Mouse (Mus musculus) limb, embryonic 14.5 days (tissue): ENCODE data around the gene Zbtb49. TPM values are rescaled to one million over a fixed set of nuclear protein-coding genes. Genes with fewer than 3 reads are reported as not detected.

ENCODE experiments used
- ATAC-seq: fragments of 200-750 bp; cut with Nextera tagmentation; 2 replicates; pipeline ENCODE4 v1.8.0; 2017; ENCODE audit warnings: low read depth, moderate number of reproducible peaks, moderate TSS enrichment; ENCODE audit not compliant: low FRiP score
- DNase-seq: peaks from one replicate; pipeline ENCODE4 v3.0.0-alpha.2; 2015; ENCODE audit warnings: low spot score
- H3K27ac ChIP-seq: fragments of 300-500 bp; sonication (generic); replicated peaks from 2 replicates; pipeline ENCODE4 v1.5.1; 2014; ENCODE audit warnings: low read depth, mild to moderate bottlenecking, low read length, moderate library complexity, mixed read lengths
- H3K27me3 ChIP-seq: fragments of 300-500 bp; sonication (generic); 2 replicates; pipeline ENCODE4 v1.6.1; 2014; ENCODE audit warnings: low read length, mixed read lengths; ENCODE audit not compliant: control insufficient read depth, insufficient read depth
- H3K36me3 ChIP-seq: fragments of 300-500 bp; sonication (generic); 2 replicates; pipeline ENCODE4 v1.6.1; 2014; ENCODE audit warnings: mild to moderate bottlenecking, low read length, moderate library complexity, mixed read lengths; ENCODE audit not compliant: control insufficient read depth, insufficient read depth
- H3K4me1 ChIP-seq: fragments of 300-500 bp; sonication (generic); 2 replicates; pipeline ENCODE4 v1.6.1; 2014; ENCODE audit warnings: antibody characterized with exemption, low read length, mixed read lengths; ENCODE audit not compliant: control insufficient read depth, insufficient read depth
- H3K4me2 ChIP-seq: fragments of 300-500 bp; sonication (generic); replicated peaks from 2 replicates; pipeline ENCODE4 v1.6.1; 2014; ENCODE audit warnings: low read depth, mild to moderate bottlenecking, low read length, moderate library complexity; ENCODE audit not compliant: severe bottlenecking
- H3K4me3 ChIP-seq: fragments of 300-500 bp; sonication (generic); replicated peaks from 2 replicates; pipeline ENCODE4 v1.5.1; 2014; ENCODE audit warnings: low read length
- H3K9ac ChIP-seq: fragments of 300-500 bp; sonication (generic); 2 replicates; pipeline ENCODE4 v1.6.1; 2014; ENCODE audit warnings: mild to moderate bottlenecking, low read depth, low read length, moderate library complexity; ENCODE audit not compliant: severe bottlenecking
- H3K9me3 ChIP-seq: fragments of 300-500 bp; sonication (generic); 2 replicates; pipeline ENCODE4 v1.6.1; 2016; ENCODE audit warnings: low read length; ENCODE audit not compliant: control insufficient read depth
- POLR2A ChIP-seq: fragments of 200-500 bp; IDR thresholded peaks from 2 replicates; pipeline ENCODE4 v1.8.0; 2012; ENCODE audit warnings: inconsistent platforms, mild to moderate bottlenecking, moderate library complexity, borderline replicate concordance; ENCODE audit not compliant: insufficient read depth, insufficient read length; ENCODE audit errors: extremely low read depth
- WGBS: fragments of 180-500 bp; shearing (Covaris S2); extraction: QIAGEN DNeasy Blood & Tissue Kit; methylation state at CpG from one replicate; pipeline ENCODE4 v1.1.7; 2014; 5-methylcytosine and 5-hydroxymethylcytosine counted together
- polyA plus RNA-seq, 2 experiments: library from polyadenylated mRNA; depleted of rRNA in 1 of 2; stranded (reverse) in 1 of 2; unstranded in 1 of 2; fragments of >200 nt; fragmentation: Nextera tagmentation in 1 of 2; extraction: Ambion mirVana in 1 of 2; gene quantifications; 2 replicates each; pipeline versions ENCODE4 v1.2.1 to v1.2.3; 2012 to 2014

Zbtb49 gene
- polyA plus RNA-seq, 2 experiments = 12.4 to 22.3 TPM

DNA sequence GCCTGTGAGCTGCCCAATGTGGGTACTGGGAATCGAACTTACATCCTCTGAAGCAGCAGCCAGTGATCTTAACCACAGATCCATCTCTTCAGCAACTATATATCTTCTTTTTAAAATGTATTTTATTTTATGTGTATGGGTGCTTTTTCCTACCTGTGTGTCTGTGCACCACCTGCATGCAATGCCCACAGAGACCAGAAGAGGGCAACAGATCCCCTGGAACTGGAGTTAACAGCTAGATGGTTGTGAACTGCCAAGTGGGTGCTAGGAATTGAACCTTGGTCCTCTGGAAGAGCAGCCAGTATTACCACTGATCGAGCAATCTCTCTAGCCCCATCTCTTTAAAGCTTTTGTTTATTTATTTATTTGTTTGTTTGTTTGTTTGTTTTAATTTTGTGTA, 16.4 kb upstream of the Zbtb49 start:
- WGBS = 95% methylated on average over 2 of the region's 2 CpGs
- no peaks in the 10 kb centered on the region for H3K9me3 ChIP-seq
- no peak overlapping the region for H3K27ac ChIP-seq
- ATAC-seq (no peak), DNase-seq (no peak)
- no peak overlapping the region for H3K4me2 ChIP-seq
- peaks cover 36% of the 10 kb centered on the region for H3K36me3 ChIP-seq
- H3K4me1 ChIP-seq = no peaks in the 10 kb centered on the region
- H3K4me3 ChIP-seq = no peak overlapping the region
- no peak for TF ChIP-seq POLR2A
- H3K9ac ChIP-seq = no peak overlapping the region
- H3K27me3 ChIP-seq = no peaks in the 10 kb centered on the region

DNA sequence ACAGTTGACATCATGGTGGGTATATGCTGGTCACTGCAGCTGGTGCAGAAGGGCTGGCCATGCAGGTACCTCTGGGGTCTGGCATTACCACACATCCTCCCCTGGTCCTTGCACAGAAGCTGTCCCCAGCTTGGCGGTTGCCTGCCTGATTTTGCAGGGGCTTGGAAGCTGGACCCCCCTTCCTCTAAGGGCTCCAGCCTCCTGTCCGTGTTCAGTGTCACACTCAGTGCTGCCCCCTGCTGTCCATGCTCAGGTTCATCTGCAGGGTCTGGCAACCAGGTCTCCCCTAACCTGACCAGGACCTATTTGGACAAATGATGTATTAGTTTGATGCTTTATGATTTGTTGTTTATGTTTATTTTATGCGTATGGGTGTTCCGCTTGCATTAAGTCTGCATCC, 15.2 kb upstream of the Zbtb49 start:
- DNase-seq = no peak
- no peak overlapping the region for H3K4me3 ChIP-seq
- peaks cover 47% of the 10 kb centered on the region for H3K36me3 ChIP-seq
- H3K27ac ChIP-seq = no peak overlapping the region
- WGBS = 68% methylated on average over 4 of the region's 4 CpGs
- H3K4me1 ChIP-seq = no peaks in the 10 kb centered on the region
- H3K4me2 ChIP-seq = no peak overlapping the region
- no peak for ATAC-seq
- no peaks in the 10 kb centered on the region for H3K27me3 ChIP-seq
- H3K9ac ChIP-seq = no peak overlapping the region
- TF ChIP-seq POLR2A = no peak
- H3K9me3 ChIP-seq = no peaks in the 10 kb centered on the region

DNA sequence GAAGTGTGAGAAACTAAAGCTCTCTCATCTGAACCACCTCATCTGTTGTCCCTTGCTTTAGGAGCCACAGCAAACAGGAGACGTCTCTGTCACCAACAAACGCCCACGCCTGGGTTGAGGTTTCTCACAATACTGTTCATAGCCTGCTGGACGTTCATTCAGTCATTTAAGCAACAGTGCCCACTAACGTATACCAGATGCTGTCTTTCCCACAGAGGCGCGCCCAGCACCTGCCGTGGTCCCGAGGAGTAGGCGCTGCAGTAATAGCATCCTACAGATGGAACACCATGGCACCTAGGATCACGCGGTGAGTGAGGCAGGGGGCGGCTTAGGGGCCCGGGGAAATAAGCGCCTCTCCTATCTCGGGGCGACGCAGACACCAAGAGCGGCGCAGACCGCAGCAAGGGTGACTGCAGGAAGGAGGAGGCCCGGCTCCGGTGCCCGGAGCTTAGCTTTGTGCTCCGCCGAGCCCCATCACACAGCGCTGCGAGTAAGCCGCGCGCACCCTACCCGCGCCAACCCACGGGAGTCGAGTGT, 418 bp downstream of the Zbtb49 start:
- peaks cover 18% of the 10 kb centered on the region for H3K4me1 ChIP-seq
- DNase-seq (no peak), ATAC-seq (peak; percentile 80)
- H3K9me3 ChIP-seq = no peaks in the 10 kb centered on the region
- H3K4me3 ChIP-seq = peak overlapping the region; percentile 90
- H3K27me3 ChIP-seq = no peaks in the 10 kb centered on the region
- WGBS = 1% methylated on average over 35 of the region's 35 CpGs
- H3K36me3 ChIP-seq = peaks cover 37% of the 10 kb centered on the region
- 0 out of 2 replicates have a peak overlapping the region, but pooled peaks have one; percentile 43 for H3K27ac ChIP-seq
- H3K9ac ChIP-seq = peak overlapping the region; percentile 81
- TF ChIP-seq POLR2A = no peak
- peak overlapping the region; percentile 86 for H3K4me2 ChIP-seq

DNA sequence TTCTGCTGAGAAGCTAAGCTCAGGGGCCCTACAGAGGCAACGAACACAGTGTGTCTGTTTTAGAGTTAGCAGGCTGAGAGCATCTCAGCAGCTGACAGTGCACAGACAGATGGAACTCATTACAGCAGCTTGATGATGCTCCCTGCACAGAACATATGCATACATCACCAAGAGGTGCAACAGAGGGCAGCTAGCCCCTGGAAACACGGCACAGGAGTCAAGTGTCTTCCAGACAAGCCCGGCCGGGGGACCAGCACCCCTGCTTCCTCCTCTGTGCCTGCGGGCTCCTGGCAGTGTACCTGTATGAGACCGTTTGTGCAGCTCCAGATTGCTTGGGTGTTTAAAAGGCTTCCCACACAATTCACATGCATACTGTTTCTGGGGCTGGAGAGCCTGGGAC, 7.2 kb downstream of the Zbtb49 start:
- no peak for TF ChIP-seq POLR2A
- ATAC-seq (no peak), DNase-seq (no peak)
- Histone ChIP-seq H3K36me3 (peaks cover 74% of the 10 kb centered on the region), H3K9ac (no peak overlapping the region), H3K4me3 (no peak overlapping the region), H3K27ac (no peak overlapping the region), H3K4me2 (no peak overlapping the region), H3K4me1 (no peaks in the 10 kb centered on the region), H3K9me3 (no peaks in the 10 kb centered on the region), H3K27me3 (no peaks in the 10 kb centered on the region)
- WGBS = 56% methylated on average over 6 of the region's 6 CpGs

DNA sequence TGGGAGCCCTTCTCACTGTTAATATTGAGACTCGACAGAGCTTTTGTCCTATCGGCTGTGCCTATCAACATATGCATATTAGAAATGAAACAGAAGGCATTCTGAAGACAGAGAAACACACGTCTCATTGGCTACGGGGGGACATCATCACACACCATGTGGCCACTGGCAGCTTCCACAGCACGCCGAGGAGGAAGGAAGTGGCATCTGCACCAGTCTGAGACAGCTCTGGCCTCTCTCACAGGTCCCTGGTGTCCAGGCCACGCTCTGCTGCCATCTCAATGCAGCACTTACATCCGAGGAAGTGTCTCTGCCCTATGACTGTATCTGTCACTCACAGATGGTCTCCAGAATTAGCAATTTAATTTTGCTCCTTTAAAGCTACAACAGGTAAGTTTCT, 8.6 kb downstream of the Zbtb49 start:
- Histone ChIP-seq H3K9me3 (no peaks in the 10 kb centered on the region), H3K4me3 (no peak overlapping the region), H3K27ac (no peak overlapping the region), H3K36me3 (peaks cover 72% of the 10 kb centered on the region), H3K4me2 (no peak overlapping the region), H3K4me1 (no peaks in the 10 kb centered on the region), H3K9ac (no peak overlapping the region), H3K27me3 (no peaks in the 10 kb centered on the region)
- WGBS = 89% methylated on average over 8 of the region's 8 CpGs
- TF ChIP-seq POLR2A = no peak
- no peak for ATAC-seq
- no peak for DNase-seq

DNA sequence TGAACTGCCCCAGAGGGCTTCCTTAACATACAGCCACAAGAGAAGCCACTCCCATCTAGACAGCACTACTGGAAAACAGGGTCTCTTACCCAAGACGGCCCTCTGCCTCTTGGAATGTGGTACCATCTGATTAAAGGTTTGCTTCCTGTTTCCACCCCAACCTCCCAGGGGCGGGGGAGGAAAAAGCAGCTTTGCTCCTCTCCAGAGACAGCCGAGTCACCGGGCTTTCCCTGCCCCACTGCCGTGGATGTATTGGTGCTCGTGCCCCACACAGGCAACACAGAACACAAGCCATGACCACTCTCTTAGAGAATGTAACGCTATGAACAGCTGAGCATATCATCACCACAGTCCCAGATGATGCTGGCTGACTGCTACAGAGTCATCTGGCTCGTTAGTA, 11.3 kb downstream of the Zbtb49 start:
- peaks cover 71% of the 10 kb centered on the region for H3K36me3 ChIP-seq
- no peak overlapping the region for H3K27ac ChIP-seq
- no peaks in the 10 kb centered on the region for H3K27me3 ChIP-seq
- DNase-seq (no peak), ATAC-seq (no peak)
- H3K9ac ChIP-seq = no peak overlapping the region
- no peak overlapping the region for H3K4me2 ChIP-seq
- TF ChIP-seq POLR2A = no peak
- 60% methylated on average over 8 of the region's 8 CpGs for WGBS
- H3K4me1 ChIP-seq = no peaks in the 10 kb centered on the region
- H3K4me3 ChIP-seq = no peak overlapping the region
- no peaks in the 10 kb centered on the region for H3K9me3 ChIP-seq
